Mouse (Mus musculus) erythroblast, adult 5-6 weeks (primary cell): ENCODE data around the gene Cfap73. TPM values are rescaled to one million over a fixed set of nuclear protein-coding genes. Genes with fewer than 3 reads are reported as not detected.

ENCODE experiments used
- ATAC-seq: replicated peaks from 2 replicates; pipeline ENCODE4 v1.8.0; 2016; ENCODE audit warnings: moderate number of reproducible peaks, mild to moderate bottlenecking, moderate TSS enrichment, inconsistent platforms; ENCODE audit not compliant: poor library complexity, low FRiP score, severe bottlenecking
- total RNA-seq, 2 experiments: library from RNA; stranded (forward) in 1 of 2; stranded (reverse) in 1 of 2; fragments of 150-400 nt in 1 of 2; fragments of 200-764, 138-1000 nt in 1 of 2; gene quantifications; 2 replicates each; pipeline versions ENCODE4 v1.2.3 to v1.2.4; 2015 to 2017; ENCODE audit warnings: low replicate concordance in 2 of 2

Cfap73 gene
- total RNA-seq, 2 experiments from 2014 or later: not detected

- no peak for ATAC-seq
These were observed 43.6 kb downstream of the Cfap73 start for GRCm38 (mm10) chr5:120590356-120591010.

- peak; percentile 76 for ATAC-seq
These were observed 45.4 kb downstream of the Cfap73 start, which contains the start of the genes Tpcn1 and Iqcd for GRCm38 (mm10) chr5:120588569-120589094. Gene Tpcn1, minus strand, starts transcription at chr5:120588673. Gene Iqcd, plus strand, starts transcription at chr5:120589016.

GRCm38 (mm10) chr5:120587940-120588568 lies 46.0 kb downstream of the Cfap73 start:
- peak; percentile 6 for ATAC-seq

- peak; percentile 62 for ATAC-seq
These were observed 46.5 kb downstream of the Cfap73 start for GRCm38 (mm10) chr5:120587616-120587926.

- ATAC-seq: peak; percentile 53
These were observed 47.1 kb downstream of the Cfap73 start for GRCm38 (mm10) chr5:120586741-120587615.

- no peak for ATAC-seq
These were observed 49.1 kb downstream of the Cfap73 start for GRCm38 (mm10) chr5:120584968-120585367.

- no peak for ATAC-seq
These were observed 50.5 kb downstream of the Cfap73 start for GRCm38 (mm10) chr5:120583511-120583910.

- ATAC-seq: no peak
These were observed 52.0 kb downstream of the Cfap73 start for GRCm38 (mm10) chr5:120582002-120582401.

- ATAC-seq: no peak
These were observed 54.0 kb downstream of the Cfap73 start for GRCm38 (mm10) chr5:120579898-120580626.

GRCm38 (mm10) chr5:120579211-120579897 lies 54.7 kb downstream of the Cfap73 start:
- peak; percentile 46 for ATAC-seq

- ATAC-seq: peak; percentile 40
These were observed 55.4 kb downstream of the Cfap73 start for GRCm38 (mm10) chr5:120578504-120579081.

Other genes starting within 250 kb of the Cfap73 start
- gene Lhx5, start 202.5 kb downstream of the Cfap73 start, total RNA-seq (2015; ENCODE audit: low replicate concordance): not detected in 2 replicates
- gene Lhx5, start 202.5 kb downstream of the Cfap73 start, total RNA-seq (2017; ENCODE audit: low replicate concordance): not detected in 2 replicates
- not detected in 2 replicates for gene Sdsl, start 161.4 kb downstream of the Cfap73 start, total RNA-seq (2015; ENCODE audit: low replicate concordance)
- gene Sdsl, start 161.4 kb downstream of the Cfap73 start, total RNA-seq (2017; ENCODE audit: low replicate concordance): 3.4 and 3.9 TPM in 2 replicates
- not detected in 2 replicates for gene Sds, start 157.7 kb downstream of the Cfap73 start, total RNA-seq (2015; ENCODE audit: low replicate concordance)
- not detected in 2 replicates for gene Sds, start 157.7 kb downstream of the Cfap73 start, total RNA-seq (2017; ENCODE audit: low replicate concordance)
- 1.7 and 7.7 TPM in 2 replicates for gene Plbd2, start 130.6 kb downstream of the Cfap73 start, total RNA-seq (2015; ENCODE audit: low replicate concordance)
- 1.4 and 3.8 TPM in 2 replicates for gene Plbd2, start 130.6 kb downstream of the Cfap73 start, total RNA-seq (2017; ENCODE audit: low replicate concordance)
- gene Slc8b1, start 123.1 kb downstream of the Cfap73 start, total RNA-seq (2015; ENCODE audit: low replicate concordance): 14.2 and 17.1 TPM in 2 replicates
- 6.1 and 8.4 TPM in 2 replicates for gene Slc8b1, start 123.1 kb downstream of the Cfap73 start, total RNA-seq (2017; ENCODE audit: low replicate concordance)
- 199 and 213 TPM in 2 replicates for gene Tpcn1, start 45.6 kb downstream of the Cfap73 start, total RNA-seq (2015; ENCODE audit: low replicate concordance)
- gene Tpcn1, start 45.6 kb downstream of the Cfap73 start, total RNA-seq (2017; ENCODE audit: low replicate concordance): 147 and 161 TPM in 2 replicates
- 3.8 and 10.4 TPM in 2 replicates for gene Iqcd, start 45.2 kb downstream of the Cfap73 start, total RNA-seq (2015; ENCODE audit: low replicate concordance)
- gene Iqcd, start 45.2 kb downstream of the Cfap73 start, total RNA-seq (2017; ENCODE audit: low replicate concordance): 15.2 and 21.7 TPM in 2 replicates
- 2.7 and 3.8 TPM in 2 replicates for gene Rita1, start 21.6 kb downstream of the Cfap73 start, total RNA-seq (2015; ENCODE audit: low replicate concordance)
- gene Rita1, start 21.6 kb downstream of the Cfap73 start, total RNA-seq (2017; ENCODE audit: low replicate concordance): 0.84 TPM in 1 of 2 replicates, not detected in the other
- gene Ddx54, start 21.5 kb downstream of the Cfap73 start, total RNA-seq (2015; ENCODE audit: low replicate concordance): 1.7 and 1.9 TPM in 2 replicates
- 5.2 and 6.0 TPM in 2 replicates for gene Ddx54, start 21.5 kb downstream of the Cfap73 start, total RNA-seq (2017; ENCODE audit: low replicate concordance)
- not detected in 2 replicates for gene Rasal1, start 14.6 kb upstream of the Cfap73 start, total RNA-seq (2015; ENCODE audit: low replicate concordance)
- not detected in 2 replicates for gene Rasal1, start 14.6 kb upstream of the Cfap73 start, total RNA-seq (2017; ENCODE audit: low replicate concordance)
- gene Dtx1, start 77.7 kb upstream of the Cfap73 start, total RNA-seq (2015; ENCODE audit: low replicate concordance): not detected in 2 replicates
- gene Dtx1, start 77.7 kb upstream of the Cfap73 start, total RNA-seq (2017; ENCODE audit: low replicate concordance): not detected in 2 replicates
- gene Oas2, start 115.6 kb upstream of the Cfap73 start, total RNA-seq (2015; ENCODE audit: low replicate concordance): 10.2 and 17.9 TPM in 2 replicates
- 3.8 and 7.0 TPM in 2 replicates for gene Oas2, start 115.6 kb upstream of the Cfap73 start, total RNA-seq (2017; ENCODE audit: low replicate concordance)
- gene Oas3, start 143.4 kb upstream of the Cfap73 start, total RNA-seq (2015; ENCODE audit: low replicate concordance): 67.2 and 98.2 TPM in 2 replicates
- gene Oas3, start 143.4 kb upstream of the Cfap73 start, total RNA-seq (2017; ENCODE audit: low replicate concordance): 75.8 and 76.4 TPM in 2 replicates
- 4.2 TPM in 1 of 2 replicates, not detected in the other for gene Oas1e, start 161.3 kb upstream of the Cfap73 start, total RNA-seq (2015; ENCODE audit: low replicate concordance)
- 1.4 and 3.9 TPM in 2 replicates for gene Oas1e, start 161.3 kb upstream of the Cfap73 start, total RNA-seq (2017; ENCODE audit: low replicate concordance)
- 1.7 and 9.8 TPM in 2 replicates for gene Oas1c, start 178.3 kb upstream of the Cfap73 start, total RNA-seq (2015; ENCODE audit: low replicate concordance)
- gene Oas1c, start 178.3 kb upstream of the Cfap73 start, total RNA-seq (2017; ENCODE audit: low replicate concordance): 2.3 and 3.3 TPM in 2 replicates
- gene Oas1f, start 213.1 kb upstream of the Cfap73 start, total RNA-seq (2015; ENCODE audit: low replicate concordance): not detected in 2 replicates
- not detected in 2 replicates for gene Oas1f, start 213.1 kb upstream of the Cfap73 start, total RNA-seq (2017; ENCODE audit: low replicate concordance)
- not detected in 2 replicates for gene Oas1h, start 227.2 kb upstream of the Cfap73 start, total RNA-seq (2015; ENCODE audit: low replicate concordance)
- gene Oas1h, start 227.2 kb upstream of the Cfap73 start, total RNA-seq (2017; ENCODE audit: low replicate concordance): not detected in 2 replicates